31 mouse cellular contexts compared by ENCODE assay signal in genomic region chr8:46625166-46625565, GRCm38 (mm10). TPM values are rescaled to one million over a fixed set of nuclear protein-coding genes. Genes with fewer than 3 reads are reported as not detected.
DNase-seq lines count a peak whose midpoint lies in the region; ATAC-seq lines count a peak whose summit lies in the region.
"Had no signal": no experiment of that assay in that cellular context is flagged by ENCODE, and none has a peak within 500 bp of the region (broad histone marks: within the 10 kb centered on the region; RNA-seq: fewer than 3 reads in every experiment).

No protein-coding gene starts in this region.

- H3K27ac ChIP-seq in heart, embryonic 14.5 days (replicated peaks in 1 of 2; ENCODE audit: control insufficient read depth in 1 of 2, insufficient read depth in 1 of 2, low read depth in 2 of 2, low read length in 2 of 2) = peak overlapping the region; percentile 14 to 37; a peak in 1 of 4 replicates
- no peak overlapping the region for H3K27ac ChIP-seq in heart, embryonic 10.5 days
- H3K27ac ChIP-seq in lung, embryonic 16.5 days (ENCODE audit: low read length) = peak overlapping the region; percentile 44
- H3K27ac ChIP-seq: embryonic facial prominence, embryonic 13.5 days; forebrain, embryonic 10.5 days; hindbrain, embryonic 10.5 days; hindbrain, embryonic 15.5 days; macrophage; neural tube, embryonic 12.5 days; stomach, postnatal 0 days had no signal

- H3K4me2 ChIP-seq in heart, embryonic 14.5 days (ENCODE audit: low read length) = no peak overlapping the region
- H3K4me2 ChIP-seq in lung, embryonic 16.5 days (ENCODE audit: low read depth, low read length) = no peak overlapping the region
- H3K4me2 ChIP-seq: embryonic facial prominence, embryonic 13.5 days; heart, embryonic 11.5 days; hindbrain, embryonic 15.5 days; midbrain, embryonic 11.5 days; neural tube, embryonic 12.5 days had no signal

- 54% methylated on average over 1 of the region's 1 CpGs for WGBS in heart, embryonic 14.5 days
- 56% methylated on average over 1 of the region's 1 CpGs for WGBS in heart, embryonic 10.5 days
- WGBS in lung, embryonic 16.5 days = 9% methylated on average over 1 of the region's 1 CpGs

- H3K4me1 ChIP-seq in heart, embryonic 14.5 days (ENCODE audit: control insufficient read depth in 2 of 2, insufficient read depth in 2 of 2, low read length in 2 of 2) = peaks cover 3 to 8% of the 10 kb centered on the region in 2 experiments; a peak in 3 of 4 replicates
- peaks cover 2% of the 10 kb centered on the region; the same call in 1 of the 2 replicates for H3K4me1 ChIP-seq in heart, embryonic 10.5 days
- peaks cover 14% of the 10 kb centered on the region for H3K4me1 ChIP-seq in lung, embryonic 16.5 days (replicated peaks; ENCODE audit: control insufficient read depth, insufficient read depth, low read length)
- H3K4me1 ChIP-seq: neural tube, embryonic 12.5 days had no signal

- ATAC-seq in heart, embryonic 14.5 days (ENCODE audit: insufficient number of reproducible peaks, insufficient read depth, low FRiP score, low read depth) = no peak
- peak; percentile 75 for ATAC-seq in lung, embryonic 16.5 days (ENCODE audit: low read depth)
- ATAC-seq: forebrain, embryonic 16.5 days; inflammation-experienced regulatory T-cells, adult 6 months; midbrain, embryonic 16.5 days had no signal

- H3K27me3 ChIP-seq in heart, embryonic 14.5 days (ENCODE audit: control insufficient read depth, insufficient read depth, low read length) = no peaks in the 10 kb centered on the region
- no peaks in the 10 kb centered on the region for H3K27me3 ChIP-seq in heart, embryonic 10.5 days (ENCODE audit: insufficient read depth, poor library complexity, severe bottlenecking)
- no peaks in the 10 kb centered on the region for H3K27me3 ChIP-seq in lung, embryonic 16.5 days (ENCODE audit: control insufficient read depth, insufficient read depth, low read depth, low read length)
- H3K27me3 ChIP-seq: embryonic facial prominence, embryonic 13.5 days; hindbrain, embryonic 15.5 days; neural tube, embryonic 12.5 days had no signal

- H3K36me3 ChIP-seq in heart, embryonic 14.5 days (ENCODE audit: control insufficient read depth, insufficient read depth, low read length) = peaks cover 8% of the 10 kb centered on the region
- 0 out of 2 replicates have a peak, but pooled peaks cover under 1% of the 10 kb centered on the region for H3K36me3 ChIP-seq in heart, embryonic 10.5 days
- no peaks in the 10 kb centered on the region for H3K36me3 ChIP-seq in lung, embryonic 16.5 days (ENCODE audit: control insufficient read depth, insufficient read depth, low read length)

- no peak overlapping the region for H3K4me3 ChIP-seq in heart, embryonic 14.5 days (ENCODE audit: control insufficient read depth in 1 of 2, insufficient read depth in 1 of 2, low read depth in 1 of 2, low read length in 2 of 2)
- no peak overlapping the region for H3K4me3 ChIP-seq in heart, embryonic 10.5 days
- no peak overlapping the region for H3K4me3 ChIP-seq in lung, embryonic 16.5 days (ENCODE audit: low read length)
- H3K4me3 ChIP-seq: embryonic facial prominence, embryonic 13.5 days; forebrain, embryonic 10.5 days; hindbrain, embryonic 10.5 days; hindbrain, embryonic 15.5 days; myocyte; neural tube, embryonic 12.5 days had no signal

- intact Hi-C loops in left cerebral cortex, postnatal 4 days (cut with DNase I) = no loop called here

- no peak for DNase-seq in heart, embryonic 10.5 days (ENCODE audit: low spot score)
- no peak for DNase-seq in lung, postnatal 25 days (ENCODE audit: low spot score)
- peak; percentile 48 for DNase-seq in NIH3T3 (ENCODE audit: low read depth)
- DNase-seq in right cerebral cortex, postnatal 10 days (ENCODE audit: low spot score in 2 of 2) = no peak
- no peak for DNase-seq in left cerebral cortex, postnatal 4 days
- DNase-seq: adrenal gland, postnatal 10 days; cerebellum, adult 11 months; cerebellum, adult 9-11 months; heart, postnatal 14 days; kidney, adult 11 months; kidney, postnatal 14 days; layer of hippocampus, adult 9-11 months; right cerebral cortex, adult 18-20 months; right cerebral cortex, postnatal 4 days; thymus, adult 18-20 months; thymus, postnatal 25 days had no signal

- no peaks in the 10 kb centered on the region for H3K9me3 ChIP-seq in heart, embryonic 14.5 days (ENCODE audit: control insufficient read depth, low read length)
- H3K9me3 ChIP-seq in heart, embryonic 10.5 days = no peaks in the 10 kb centered on the region
- no peaks in the 10 kb centered on the region for H3K9me3 ChIP-seq in lung, embryonic 16.5 days (ENCODE audit: control insufficient read depth, low read length)
- H3K9me3 ChIP-seq: embryonic facial prominence, embryonic 13.5 days; forebrain, embryonic 10.5 days; hindbrain, embryonic 10.5 days; hindbrain, embryonic 15.5 days; neural tube, embryonic 12.5 days had no signal

- no peak overlapping the region for H3K9ac ChIP-seq in heart, embryonic 14.5 days (ENCODE audit: low read length)
- no peak overlapping the region for H3K9ac ChIP-seq in lung, embryonic 16.5 days (ENCODE audit: low read length)
- H3K9ac ChIP-seq: embryonic facial prominence, embryonic 13.5 days; hindbrain, embryonic 15.5 days; neural tube, embryonic 12.5 days had no signal

RNA-seq across cellular contexts. Expression of gene Casp3, which starts 8.1 kb away (rescaled TPM):
- polyA plus RNA-seq in heart, embryonic 14.5 days (2014; fragmentation: Nextera tagmentation; extraction: Ambion mirVana) = 44.3 and 47.5 TPM in 2 replicates
- 63.7 and 73.3 TPM in 2 replicates for polyA plus RNA-seq in heart, embryonic 10.5 days (2016; fragmentation: Nextera tagmentation; extraction: Ambion mirVana)
- 85.0 and 89.8 TPM in 2 replicates for polyA plus RNA-seq in lung, embryonic 16.5 days (2015; fragmentation: Nextera tagmentation; extraction: Ambion mirVana)
- 100 to 1,000 TPM; 215 to 241 TPM for total RNA-seq in left cerebral cortex, postnatal 4 days (2021)

RNA-seq across cellular contexts. Expression of gene Primpol, which starts 8.2 kb away (rescaled TPM):
- polyA plus RNA-seq in heart, embryonic 14.5 days (2014; fragmentation: Nextera tagmentation; extraction: Ambion mirVana) = 9.8 and 10.7 TPM in 2 replicates
- 10.2 and 11.8 TPM in 2 replicates for polyA plus RNA-seq in heart, embryonic 10.5 days (2016; fragmentation: Nextera tagmentation; extraction: Ambion mirVana)
- 13.2 and 15.2 TPM in 2 replicates for polyA plus RNA-seq in lung, embryonic 16.5 days (2015; fragmentation: Nextera tagmentation; extraction: Ambion mirVana)
- total RNA-seq in left cerebral cortex, postnatal 4 days (2021) = 1 to 10 TPM; 7.6 to 8.2 TPM
